Mouse (Mus musculus): Measurements from ENCODE around the gene Snrpb. TPM values are rescaled to one million over a fixed set of nuclear protein-coding genes. Genes with fewer than 3 reads are reported as not detected.
A peak's percentile ranks its signal among the peaks of the same experiment; 100 is the strongest.

Gene Snrpb
- total RNA-seq, 2 experiments from 2014 or later, result 111 to 112 TPM

- Histone ChIP-seq H3K27ac (0 out of 2 replicates have a peak overlapping the region, but pooled peaks have one; percentile 15), H3K4me3 (no peak overlapping the region)
- TF ChIP-seq CTCF (conservative IDR thresholded peaks at IDR 0.05), result peak; percentile 82
- DNase-seq (ENCODE audit: low spot score in 2 of 2), result peak; percentile 60 to 69
Observed at GRCm38 (mm10) chr2:130166311-130167214, 12.6 kb downstream of the Snrpb start.

DNA sequence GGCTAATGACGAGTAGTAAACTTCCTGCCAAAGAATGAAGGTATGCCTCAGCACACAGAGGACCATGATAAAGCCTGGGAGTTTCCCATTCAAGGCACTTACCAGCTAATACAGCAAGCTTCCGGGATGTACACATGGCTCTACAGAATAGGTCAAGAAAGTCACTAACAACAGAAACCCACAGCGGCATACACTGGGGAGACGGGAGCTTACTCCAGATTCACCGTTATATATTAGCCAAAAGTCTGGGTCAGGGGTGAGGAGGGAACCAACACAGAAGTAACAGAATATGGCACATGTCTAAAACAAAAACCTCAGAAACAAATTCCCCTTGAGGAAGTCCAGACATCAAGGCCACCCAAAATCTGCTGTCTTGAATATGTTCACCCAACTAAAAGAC is 16.5 kb downstream of the Snrpb start:
- no peak for DNase-seq (ENCODE audit: low spot score in 2 of 2)
- Histone ChIP-seq H3K27ac (no peak overlapping the region), H3K4me3 (no peak overlapping the region)
- no peak for TF ChIP-seq CTCF (conservative IDR thresholded peaks at IDR 0.05)

DNA sequence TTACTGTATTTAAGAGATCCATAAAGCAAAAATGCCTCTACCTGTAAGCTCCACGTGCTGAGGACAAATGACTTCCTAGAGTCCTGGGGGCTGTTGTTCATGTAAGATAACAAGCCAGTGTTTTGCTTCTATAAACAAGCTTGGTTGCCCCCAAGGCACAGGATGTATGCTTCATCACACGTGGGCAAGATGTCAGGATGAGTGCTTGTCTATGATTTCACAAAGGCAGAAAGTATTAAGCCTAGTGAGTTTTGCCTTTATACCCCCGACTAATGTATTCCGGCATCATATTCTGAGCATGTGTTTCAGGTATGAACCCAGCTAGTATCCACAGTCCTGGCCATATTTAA is 21.1 kb downstream of the Snrpb start:
- TF ChIP-seq CTCF (conservative IDR thresholded peaks at IDR 0.05), result no peak
- Histone ChIP-seq H3K4me3 (no peak overlapping the region), H3K27ac (no peak overlapping the region)
- no peak for DNase-seq (ENCODE audit: low spot score in 2 of 2)

DNA sequence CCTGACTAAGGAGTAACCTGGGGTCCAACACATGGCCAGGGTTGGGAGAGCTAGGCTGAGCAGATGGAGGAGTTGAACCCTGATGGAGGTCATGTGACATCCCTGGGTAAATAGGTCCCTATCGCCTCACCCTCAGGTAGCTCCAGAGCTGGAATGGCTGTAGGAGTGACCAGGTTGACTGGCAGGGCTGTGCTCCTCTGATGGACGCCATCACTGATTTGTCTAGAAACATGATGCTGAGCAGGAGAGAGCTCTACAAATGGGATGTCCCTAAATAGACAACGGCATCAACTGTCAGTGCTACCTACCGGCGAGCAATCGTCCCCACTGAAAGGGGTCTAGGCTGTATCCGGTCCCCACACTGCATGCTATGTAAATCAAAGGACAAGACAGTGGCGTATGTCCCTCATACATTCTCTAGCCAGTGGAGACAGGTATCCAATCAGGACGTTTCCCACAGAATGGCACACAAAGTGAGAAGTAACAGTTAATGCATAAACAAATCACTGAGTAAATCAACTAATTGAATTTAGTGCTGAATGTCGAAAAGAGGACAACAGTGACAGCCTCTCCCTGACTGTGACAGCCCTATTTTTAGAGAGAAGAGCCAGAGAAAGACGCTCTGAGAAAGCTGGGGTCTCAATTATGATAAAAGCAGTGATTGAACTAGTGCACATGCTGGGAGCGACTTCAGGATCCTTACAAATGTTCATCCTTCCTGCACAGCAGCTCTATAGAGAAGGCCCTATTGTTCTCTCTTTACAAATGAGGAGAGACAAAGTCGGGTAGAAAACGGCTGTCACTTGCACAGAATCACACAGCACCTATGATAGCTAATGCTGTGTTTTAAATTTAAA is 21.7 kb downstream of the Snrpb start:
- TF ChIP-seq CTCF (conservative IDR thresholded peaks at IDR 0.05), result no peak
- Histone ChIP-seq H3K27ac (no peak overlapping the region), H3K4me3 (no peak overlapping the region)
- no peak for DNase-seq (ENCODE audit: low spot score in 2 of 2)

GRCm38 (mm10) chr2:130155851-130156250 is 23.4 kb downstream of the Snrpb start:
- DNase-seq (ENCODE audit: low spot score in 2 of 2), result no peak
- no peak for TF ChIP-seq CTCF (conservative IDR thresholded peaks at IDR 0.05)
- no peak overlapping the region for H3K4me3 ChIP-seq
- no peak overlapping the region for H3K27ac ChIP-seq

- no peak overlapping the region for H3K4me3 ChIP-seq
- DNase-seq (ENCODE audit: low spot score in 2 of 2), result no peak
- no peak for TF ChIP-seq CTCF (conservative IDR thresholded peaks at IDR 0.05)
- H3K27ac ChIP-seq, result no peak overlapping the region
Observed at GRCm38 (mm10) chr2:130155171-130155570, 24.0 kb downstream of the Snrpb start.

GRCm38 (mm10) chr2:130146089-130146668 is 33.0 kb downstream of the Snrpb start:
- TF ChIP-seq CTCF (conservative IDR thresholded peaks at IDR 0.05), result no peak
- Histone ChIP-seq H3K27ac (no peak overlapping the region), H3K4me3 (no peak overlapping the region)
- no peak for DNase-seq (ENCODE audit: low spot score in 2 of 2)

DNA sequence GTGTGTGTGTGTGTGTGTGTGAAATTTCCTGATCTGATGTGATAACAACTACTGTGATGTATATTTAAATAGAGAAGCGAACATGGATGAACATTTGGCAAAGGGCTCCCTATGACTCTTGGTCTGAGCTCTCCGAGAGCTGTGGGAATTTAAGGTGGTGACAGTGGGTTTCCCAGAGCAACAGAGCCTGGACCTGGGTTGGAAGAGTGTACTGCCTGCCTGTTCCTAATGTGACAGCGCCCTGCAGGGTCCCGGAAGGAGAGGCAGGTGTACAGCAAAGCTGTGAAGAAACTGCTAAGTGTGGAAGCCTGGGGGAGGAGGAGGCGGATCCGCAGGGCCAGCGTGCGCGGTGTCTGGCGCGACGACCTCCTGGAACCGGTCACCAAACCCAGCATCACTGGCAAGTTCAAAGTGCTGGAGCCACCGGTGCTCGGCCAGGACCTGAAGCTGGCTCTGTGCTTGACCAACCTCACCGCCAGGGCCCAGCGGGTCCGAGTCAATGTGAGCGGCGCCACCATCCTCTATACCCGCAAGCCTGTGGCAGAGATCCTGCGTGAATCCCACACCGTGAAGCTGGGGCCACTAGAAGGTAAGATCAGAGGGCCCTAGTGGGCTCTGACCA is 34.4 kb downstream of the Snrpb start:
- no peak for DNase-seq (ENCODE audit: low spot score in 2 of 2)
- no peak for TF ChIP-seq CTCF (conservative IDR thresholded peaks at IDR 0.05)
- Histone ChIP-seq H3K27ac (no peak overlapping the region), H3K4me3 (no peak overlapping the region)

GRCm38 (mm10) chr2:130143011-130143410 is 36.2 kb downstream of the Snrpb start:
- TF ChIP-seq CTCF (conservative IDR thresholded peaks at IDR 0.05), result no peak
- DNase-seq (ENCODE audit: low spot score in 2 of 2), result no peak
- H3K27ac ChIP-seq, result no peak overlapping the region
- H3K4me3 ChIP-seq, result no peak overlapping the region

- no peak overlapping the region for H3K27ac ChIP-seq
- TF ChIP-seq CTCF (conservative IDR thresholded peaks at IDR 0.05), result no peak
- no peak for DNase-seq (ENCODE audit: low spot score in 2 of 2)
- H3K4me3 ChIP-seq, result no peak overlapping the region
Observed at GRCm38 (mm10) chr2:130129687-130130086, 49.5 kb downstream of the Snrpb start.

DNA sequence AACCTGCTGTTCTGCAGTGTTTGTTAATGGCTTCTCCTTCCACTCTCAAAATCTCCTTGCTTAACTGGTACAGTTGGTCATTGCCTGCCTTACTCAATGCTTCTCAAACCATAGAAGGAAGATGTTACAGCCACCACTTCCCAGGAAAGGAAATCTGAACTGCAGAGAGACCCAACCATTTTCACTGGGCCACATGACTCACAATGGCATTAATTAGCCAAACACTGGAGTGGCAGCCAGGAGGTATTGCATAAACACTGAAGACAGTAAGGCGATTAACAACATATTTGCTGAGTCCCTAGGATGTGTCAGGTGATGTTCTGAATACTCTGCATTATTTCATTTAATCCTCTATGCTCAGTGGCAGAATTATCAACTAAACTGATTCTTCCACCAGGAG is 53.1 kb downstream of the Snrpb start:
- TF ChIP-seq CTCF (conservative IDR thresholded peaks at IDR 0.05), result no peak
- DNase-seq (ENCODE audit: low spot score in 2 of 2), result no peak
- no peak overlapping the region for H3K27ac ChIP-seq
- H3K4me3 ChIP-seq, result no peak overlapping the region

GRCm38 (mm10) chr2:130125279-130126059 is 53.7 kb downstream of the Snrpb start:
- H3K4me3 ChIP-seq, result no peak overlapping the region
- H3K27ac ChIP-seq, result no peak overlapping the region
- no peak for DNase-seq (ENCODE audit: low spot score in 2 of 2)
- TF ChIP-seq CTCF (conservative IDR thresholded peaks at IDR 0.05), result no peak

Other genes with a start within 250 kb of the Snrpb start
- under 1 TPM; 0.20 to 0.23 TPM for gene Tgm3, start 167.1 kb downstream of the Snrpb start, total RNA-seq (2021)
- gene Tgm6, start 67.0 kb downstream of the Snrpb start, total RNA-seq (2021), result under 1 TPM; 0.22 to 0.28 TPM
- under 1 TPM in 1 of 2 experiments, not detected in 1; 0.13 TPM for gene Tmc2, start 15.8 kb upstream of the Snrpb start, total RNA-seq (2021)
- gene Nop56, start 95.0 kb upstream of the Snrpb start, total RNA-seq (2021), result 100 to 1,000 TPM; 146 to 167 TPM
- gene Idh3b, start 105.1 kb upstream of the Snrpb start, total RNA-seq (2021), result 100 to 1,000 TPM; 314 to 335 TPM
- gene Ebf4, start 115.8 kb upstream of the Snrpb start, total RNA-seq (2021), result 10 to 100 TPM; 11.3 to 11.8 TPM
- 1 to 10 TPM; 6.6 to 7.5 TPM for gene Cpxm1, start 218.2 kb upstream of the Snrpb start, total RNA-seq (2021)
- gene Gm28372, start 225.8 kb upstream of the Snrpb start, total RNA-seq (2021), result not detected
- gene 1700020A23Rik, start 225.9 kb upstream of the Snrpb start, total RNA-seq (2021), result not detected
- not detected for gene Tmem239, start 227.1 kb upstream of the Snrpb start, total RNA-seq (2021)
- 100 to 1,000 TPM in 1 of 2 experiments, 10 to 100 TPM in 1; 91.3 to 104 TPM for gene Vps16, start 244.9 kb upstream of the Snrpb start, total RNA-seq (2021)
- gene Pced1a, start 245.3 kb upstream of the Snrpb start, total RNA-seq (2021), result 10 to 100 TPM; 23.0 to 27.3 TPM

All from layer of hippocampus, adult 2 months (tissue).